Mouse (Mus musculus) spleen, postnatal 4 days (tissue): ENCODE results near the gene Tln2.

Source experiments
- DNase-seq, 2 experiments: peaks; one replicate each; pipeline ENCODE4 v3.0.0; 2022; ENCODE audit warnings: low spot score in 2 of 2

Tln2 gene

GRCm38 (mm10) chr9:67209451-67209850, 350.1 kb downstream of the Tln2 start:
- no peak for DNase-seq

- DNase-seq, result no peak
These were observed 351.1 kb downstream of the Tln2 start for GRCm38 (mm10) chr9:67208420-67208819.

- no peak for DNase-seq
These were observed 354.3 kb downstream of the Tln2 start for GRCm38 (mm10) chr9:67205175-67205574.

GRCm38 (mm10) chr9:67196609-67197008, 362.9 kb downstream of the Tln2 start:
- DNase-seq, result no peak

GRCm38 (mm10) chr9:67195306-67195705, 364.2 kb downstream of the Tln2 start:
- no peak for DNase-seq

DNA sequence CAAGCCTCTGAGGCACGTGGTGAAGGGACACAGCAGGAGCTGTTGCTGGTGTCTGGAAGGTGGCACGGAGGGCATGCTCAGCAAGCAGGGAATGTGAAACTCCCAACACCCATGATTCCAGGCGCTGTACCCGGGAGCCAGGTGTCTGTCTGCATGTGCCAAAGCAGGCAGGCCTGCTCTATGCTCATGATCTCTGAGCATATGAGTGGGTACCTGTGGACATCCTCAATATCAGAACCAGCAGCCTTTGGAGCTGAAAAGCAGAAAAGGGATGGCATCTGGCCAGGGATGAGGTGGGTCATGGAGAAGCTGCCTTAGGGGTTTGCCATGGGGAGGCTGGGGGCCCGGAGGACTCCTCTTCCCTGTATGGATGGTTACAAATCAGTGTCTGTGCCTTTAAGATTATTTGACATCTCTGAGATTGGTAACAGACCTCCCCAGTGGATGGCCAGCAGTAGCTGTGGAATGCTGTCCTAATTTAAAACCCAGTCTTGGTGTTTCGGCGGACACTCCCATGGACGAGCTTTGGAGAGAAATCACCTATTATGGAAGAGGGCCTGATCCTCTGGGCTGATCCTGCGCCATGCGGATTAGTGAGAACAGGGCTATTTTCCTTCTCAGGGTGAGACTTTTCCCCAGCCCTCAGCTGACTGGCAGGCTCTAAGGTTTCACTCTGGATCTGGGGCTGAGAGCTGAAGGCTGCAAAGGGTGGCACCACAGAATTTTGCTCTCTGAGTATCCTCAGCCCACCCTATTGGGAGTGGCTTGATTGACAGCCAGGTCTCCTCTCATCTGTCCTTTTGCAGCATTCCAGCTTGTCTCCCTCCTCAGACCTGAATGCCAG, 367.8 kb downstream of the Tln2 start:
- DNase-seq, result no peak

GRCm38 (mm10) chr9:67187686-67188085, 371.8 kb downstream of the Tln2 start:
- DNase-seq, result no peak

DNA sequence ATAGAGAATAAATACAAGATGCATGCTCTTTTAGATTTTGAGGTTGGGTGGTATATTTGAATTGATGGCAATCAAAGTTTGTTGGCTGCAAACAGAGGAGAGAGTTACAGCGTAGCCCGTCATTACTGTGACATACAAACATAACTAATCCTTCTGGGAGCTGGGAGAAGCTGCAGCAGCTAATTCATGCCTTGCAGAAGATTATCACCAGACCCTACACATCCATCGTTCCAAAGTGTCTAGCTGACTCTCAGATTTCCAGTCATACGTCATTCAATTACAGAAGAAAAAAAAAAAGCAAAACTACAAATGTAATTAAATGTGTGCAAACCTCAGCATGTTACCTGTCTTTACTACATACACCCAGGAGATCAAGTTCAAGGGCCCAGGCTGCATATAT, 372.3 kb downstream of the Tln2 start:
- no peak for DNase-seq

DNA sequence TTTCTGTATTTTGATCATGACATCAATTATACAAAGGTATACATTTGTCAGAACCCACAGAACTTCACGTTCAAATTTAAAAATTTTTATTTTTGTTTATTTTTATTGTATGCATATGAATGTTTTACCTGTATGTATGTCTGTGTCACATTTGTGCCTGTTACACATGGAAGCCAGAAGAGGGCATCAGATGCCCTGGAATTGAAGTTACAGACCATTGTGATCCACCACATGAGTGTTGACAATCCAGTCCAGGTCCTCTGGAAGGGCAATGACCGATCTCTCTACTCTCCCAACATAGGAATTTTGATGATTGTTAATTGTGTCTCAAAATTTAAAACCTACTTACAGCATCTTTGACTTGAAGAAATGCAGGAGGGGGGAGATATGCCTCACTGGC, 374.9 kb downstream of the Tln2 start:
- DNase-seq, result no peak

GRCm38 (mm10) chr9:67183520-67183919, 376.0 kb downstream of the Tln2 start:
- no peak for DNase-seq

GRCm38 (mm10) chr9:67182006-67182405, 377.5 kb downstream of the Tln2 start:
- no peak for DNase-seq

DNA sequence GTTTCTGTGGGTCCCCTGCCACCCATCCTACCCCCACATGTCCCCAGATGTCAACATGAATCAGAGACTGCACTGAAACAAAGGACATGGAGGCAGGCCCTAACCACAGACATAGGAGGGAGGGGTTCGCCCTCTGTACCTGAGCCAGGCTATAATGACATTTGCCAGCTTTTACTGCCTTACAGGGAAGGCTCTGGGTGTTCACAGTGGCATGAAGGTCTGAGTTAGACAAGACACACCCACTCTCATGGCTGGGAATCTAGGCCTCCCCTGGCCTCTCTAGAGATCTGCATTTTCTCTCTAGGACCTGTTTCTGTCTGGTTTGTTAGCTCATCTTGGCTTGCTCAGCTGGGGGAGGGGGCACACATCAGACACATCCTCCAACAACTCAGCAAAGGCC, 380.8 kb downstream of the Tln2 start:
- no peak for DNase-seq

DNA sequence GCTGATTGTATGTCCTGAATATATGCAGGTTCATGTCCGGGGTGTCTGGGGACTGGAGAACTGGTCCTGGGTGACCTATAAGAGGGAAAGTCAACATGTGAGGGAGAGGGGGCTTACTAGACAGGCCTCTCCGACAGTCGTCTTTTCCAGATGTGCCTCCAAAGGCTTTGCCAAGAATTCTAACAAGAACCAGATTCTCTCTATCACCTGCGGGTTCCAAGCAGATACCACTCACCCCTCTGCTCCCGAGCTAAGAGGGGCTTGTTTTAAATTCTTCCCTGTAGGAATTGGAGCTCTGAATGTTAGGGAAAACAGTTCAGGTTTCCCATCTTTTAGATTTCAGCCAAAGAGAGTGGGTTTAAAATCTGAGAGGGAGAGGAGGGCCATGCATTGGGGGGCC, 381.3 kb downstream of the Tln2 start:
- DNase-seq, result no peak

DNA sequence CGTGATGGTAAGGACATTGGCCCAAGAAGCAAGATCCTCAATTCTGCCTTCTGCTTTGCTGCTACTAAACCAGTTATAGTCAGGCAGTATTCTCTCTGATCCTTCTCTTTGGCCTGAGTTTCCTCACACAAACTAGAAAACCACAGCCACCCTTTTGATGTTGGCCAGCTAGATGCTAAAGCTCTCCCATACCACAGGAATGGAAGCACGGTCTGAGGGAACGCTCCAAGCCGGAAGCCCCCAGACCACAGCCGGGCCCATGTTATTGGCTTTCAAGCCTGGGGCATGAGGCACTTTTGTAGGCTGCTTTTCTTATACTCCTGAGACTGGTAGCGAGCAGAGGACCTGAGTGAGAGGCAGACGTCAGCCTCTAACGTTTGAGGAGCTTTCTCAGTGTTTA, 383.4 kb downstream of the Tln2 start:
- DNase-seq, result no peak

- DNase-seq, result no peak
These were observed 385.7 kb downstream of the Tln2 start for GRCm38 (mm10) chr9:67173816-67174215.

- DNase-seq, result no peak
These were observed 386.3 kb downstream of the Tln2 start for GRCm38 (mm10) chr9:67173154-67173553.

- no peak for DNase-seq
These were observed 388.1 kb downstream of the Tln2 start for GRCm38 (mm10) chr9:67171409-67171808.

DNA sequence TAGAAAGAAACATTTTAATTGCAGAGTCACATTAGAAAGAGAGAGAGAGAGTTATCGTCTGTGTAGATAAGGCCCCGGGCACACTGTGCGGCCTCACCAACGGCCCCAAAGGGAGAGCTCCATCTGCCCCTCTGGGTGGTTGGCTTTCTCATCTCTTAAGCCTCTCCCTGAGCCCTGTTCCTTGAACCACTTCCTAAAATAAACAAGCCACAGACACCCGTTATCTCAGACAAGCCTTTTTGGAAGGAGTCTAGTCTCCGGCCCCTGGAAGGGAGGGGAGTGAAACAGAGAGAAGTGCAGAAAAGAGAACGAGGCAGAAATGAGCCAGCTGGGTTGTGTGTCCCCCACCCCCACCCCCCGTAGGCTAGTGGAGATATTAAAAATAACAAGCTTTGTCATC, 388.7 kb downstream of the Tln2 start:
- DNase-seq, result no peak

GRCm38 (mm10) chr9:67170047-67170446, 389.5 kb downstream of the Tln2 start:
- DNase-seq, result no peak
